Mouse (Mus musculus) embryonic fibroblast, embryonic 13.5 days (primary cell): ENCODE measurements around the gene Mbtps1. TPM values are rescaled to one million over a fixed set of nuclear protein-coding genes. Genes with fewer than 3 reads are reported as not detected.

ENCODE experiments used
- H3K27ac ChIP-seq: 2 replicates; pipeline ENCODE4 v1.5.1; 2012; ENCODE audit warnings: low read length, control low read depth, inconsistent platforms; ENCODE audit not compliant: insufficient read depth
- H3K4me1 ChIP-seq: 2 replicates; pipeline ENCODE4 v1.6.1; 2011; ENCODE audit warnings: low read length; ENCODE audit not compliant: control insufficient read depth, insufficient read depth
- H3K4me3 ChIP-seq: 2 replicates; pipeline ENCODE4 v1.5.1; 2011; ENCODE audit warnings: mild to moderate bottlenecking, control low read depth, low read length; ENCODE audit not compliant: insufficient read depth
- CTCF ChIP-seq: IDR thresholded peaks from 2 replicates; pipeline ENCODE4 v1.5.1; 2011; ENCODE audit warnings: mild to moderate bottlenecking, control low read depth, low read length, moderate library complexity, borderline replicate concordance; ENCODE audit not compliant: insufficient read depth
- POLR2A ChIP-seq: IDR thresholded peaks from 2 replicates; pipeline ENCODE4 v1.6.1; 2011; ENCODE audit warnings: low read depth, mild to moderate bottlenecking, control low read depth, low read length, moderate library complexity
- polyA plus RNA-seq: library from polyadenylated mRNA; stranded (reverse); fragments of >200 nt; gene quantifications from 2 replicates; pipeline ENCODE4 v1.2.4, GENCODE M21; 2011; ENCODE audit warnings: low read depth; ENCODE audit not compliant: missing spikeins, insufficient read length

Gene Mbtps1
- polyA plus RNA-seq, 1 experiment = 114 TPM

- Histone ChIP-seq H3K27ac (no peak overlapping the region), H3K4me1 (no peaks in the 10 kb centered on the region)
- no peak for TF ChIP-seq POLR2A
- no peak for TF ChIP-seq CTCF
Observed at GRCm38 (mm10) chr8:119580441-119581161, 22.1 kb upstream of the Mbtps1 start.

GRCm38 (mm10) chr8:119579096-119579495, 20.6 kb upstream of the Mbtps1 start:
- no peak for TF ChIP-seq POLR2A
- no peak for TF ChIP-seq CTCF
- no peak overlapping the region for H3K4me3 ChIP-seq
- H3K4me1 ChIP-seq = no peaks in the 10 kb centered on the region
- no peak overlapping the region for H3K27ac ChIP-seq

More at GRCm38 (mm10) chr8:119580441-119581161, 22.1 kb upstream of the Mbtps1 start:
- H3K4me3 ChIP-seq = no peak overlapping the region

GRCm38 (mm10) chr8:119575366-119575726, 16.8 kb upstream of the Mbtps1 start:
- Histone ChIP-seq H3K4me3 (peak overlapping the region; percentile 34), H3K4me1 (no peaks in the 10 kb centered on the region), H3K27ac (no peak overlapping the region)
- TF ChIP-seq POLR2A (no peak), CTCF (no peak)

GRCm38 (mm10) chr8:119574437-119575365, 16.2 kb upstream of the Mbtps1 start, which contains the start of the genes Hsdl1 and Dnaaf1:
Gene Hsdl1 (minus strand): TSS chr8:119575183.
Gene Dnaaf1 (plus strand): TSS chr8:119575235.
- Histone ChIP-seq H3K4me1 (no peaks in the 10 kb centered on the region), H3K27ac (no peak within 1 kb of the TSS), H3K4me3 (peak within 1 kb of the TSS; percentile 81)
- TF ChIP-seq POLR2A (peak; percentile 63), CTCF (no peak)

- no peak overlapping the region for H3K27ac ChIP-seq
- no peak overlapping the region for H3K4me3 ChIP-seq
- TF ChIP-seq CTCF (no peak), POLR2A (no peak)
- no peaks in the 10 kb centered on the region for H3K4me1 ChIP-seq
Observed at GRCm38 (mm10) chr8:119572411-119572810, 13.9 kb upstream of the Mbtps1 start.

- no peaks in the 10 kb centered on the region for H3K4me1 ChIP-seq
- TF ChIP-seq CTCF = no peak
- no peak for TF ChIP-seq POLR2A
- H3K4me3 ChIP-seq = no peak overlapping the region
- no peak overlapping the region for H3K27ac ChIP-seq
Observed at GRCm38 (mm10) chr8:119571135-119571534, 12.6 kb upstream of the Mbtps1 start.

GRCm38 (mm10) chr8:119569881-119570280, 11.3 kb upstream of the Mbtps1 start:
- Histone ChIP-seq H3K4me3 (no peak overlapping the region), H3K27ac (no peak overlapping the region), H3K4me1 (no peaks in the 10 kb centered on the region)
- no peak for TF ChIP-seq CTCF
- no peak for TF ChIP-seq POLR2A

GRCm38 (mm10) chr8:119568951-119569350, 10.4 kb upstream of the Mbtps1 start:
- Histone ChIP-seq H3K4me3 (no peak overlapping the region), H3K4me1 (no peaks in the 10 kb centered on the region), H3K27ac (no peak overlapping the region)
- TF ChIP-seq CTCF (no peak), POLR2A (no peak)

GRCm38 (mm10) chr8:119568251-119568650, 9.7 kb upstream of the Mbtps1 start:
- H3K27ac ChIP-seq = no peak overlapping the region
- TF ChIP-seq POLR2A = no peak
- no peak for TF ChIP-seq CTCF
- no peaks in the 10 kb centered on the region for H3K4me1 ChIP-seq
- no peak overlapping the region for H3K4me3 ChIP-seq

- Histone ChIP-seq H3K4me3 (no peak overlapping the region), H3K4me1 (no peaks in the 10 kb centered on the region), H3K27ac (no peak overlapping the region)
- TF ChIP-seq CTCF = no peak
- TF ChIP-seq POLR2A = no peak
Observed at GRCm38 (mm10) chr8:119566367-119566766, 7.8 kb upstream of the Mbtps1 start.
